Mouse (Mus musculus) thymus, adult 2 months (tissue): Measurements from ENCODE around the gene Gfod2. TPM values are rescaled to one million over a fixed set of nuclear protein-coding genes. Genes with fewer than 3 reads are reported as not detected.

ENCODE experiments used
- DNase-seq: peaks from one replicate; pipeline ENCODE4 v3.0.0; 2021
- H3K27ac ChIP-seq: fragments of 200-500 bp; 2 replicates; pipeline ENCODE4 v1.5.1; 2012; ENCODE audit warnings: low read length, control low read depth; ENCODE audit not compliant: control insufficient read depth, insufficient read depth
- H3K27me3 ChIP-seq: fragments of 200-500 bp; 2 replicates; pipeline ENCODE4 v1.6.1; 2012; ENCODE audit warnings: mild to moderate bottlenecking, low read length, moderate library complexity, mixed read lengths; ENCODE audit not compliant: control insufficient read depth, insufficient read depth
- H3K36me3 ChIP-seq: fragments of 200-500 bp; 2 replicates; pipeline ENCODE4 v1.6.1; 2012; ENCODE audit warnings: mild to moderate bottlenecking, low read length, moderate library complexity; ENCODE audit not compliant: control insufficient read depth, insufficient read depth
- H3K4me1 ChIP-seq: fragments of 200-500 bp; replicated peaks from 2 replicates; pipeline ENCODE4 v1.6.1; 2012; ENCODE audit warnings: low read length; ENCODE audit not compliant: control insufficient read depth, insufficient read depth
- H3K4me3 ChIP-seq: fragments of 200-500 bp; 2 replicates; pipeline ENCODE4 v1.5.1; 2012; ENCODE audit warnings: mild to moderate bottlenecking, low read length, control low read depth, moderate library complexity; ENCODE audit not compliant: control insufficient read depth, insufficient read depth
- CTCF ChIP-seq: fragments of 200-500 bp; IDR thresholded peaks from 2 replicates; pipeline ENCODE4 v1.5.1; 2012; ENCODE audit warnings: mild to moderate bottlenecking, control low read depth, low read length, moderate library complexity, borderline replicate concordance; ENCODE audit not compliant: control insufficient read depth, poor library complexity, insufficient read depth; ENCODE audit errors: extremely low read depth
- POLR2A ChIP-seq: fragments of 200-500 bp; IDR thresholded peaks from 2 replicates; pipeline ENCODE4 v1.6.1; 2012; ENCODE audit warnings: mild to moderate bottlenecking, low read length, control low read depth, moderate library complexity; ENCODE audit not compliant: control insufficient read depth, poor library complexity, insufficient read depth; ENCODE audit errors: extremely low read depth
- WGBS: fragments of 180-500 bp; shearing (Covaris S2); methylation state at CpG from one replicate; pipeline ENCODE4 v1.1.7; 2018; 5-methylcytosine and 5-hydroxymethylcytosine counted together
- polyA plus RNA-seq: library from polyadenylated mRNA; depleted of rRNA; stranded (reverse); fragments of >200 nt; gene quantifications from 2 replicates; pipeline ENCODE4 v1.2.3, GENCODE M21; 2012

Gfod2 gene
- polyA plus RNA-seq, 1 experiment, result 7.3 TPM

DNA sequence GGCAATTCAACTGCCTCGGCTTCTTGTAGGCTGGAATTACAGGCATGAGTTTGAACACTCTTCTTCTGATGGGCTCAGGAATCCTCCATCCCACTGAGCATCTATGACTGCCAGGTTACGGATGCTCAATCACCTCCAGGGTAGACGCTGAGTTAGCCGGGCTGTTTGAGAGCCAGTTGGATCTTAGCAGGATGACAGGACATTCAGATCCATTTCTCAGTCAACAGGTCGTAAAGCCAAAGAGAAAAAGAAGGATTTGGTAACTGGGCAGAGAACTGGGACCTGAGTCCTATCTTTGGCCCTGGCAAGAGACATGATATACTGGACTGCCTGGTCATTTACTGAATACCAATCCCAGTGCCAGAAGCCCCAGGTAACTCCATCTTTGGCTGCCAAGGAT, 19.2 kb downstream of the Gfod2 start:
- no peak overlapping the region for H3K27ac ChIP-seq
- no peak for DNase-seq
- H3K36me3 ChIP-seq, result no peaks in the 10 kb centered on the region
- H3K27me3 ChIP-seq, result no peaks in the 10 kb centered on the region
- no peak for TF ChIP-seq POLR2A
- TF ChIP-seq CTCF, result no peak
- 97% methylated on average over 5 of the region's 5 CpGs for WGBS
- no peaks in the 10 kb centered on the region for H3K4me1 ChIP-seq
- H3K4me3 ChIP-seq, result no peak overlapping the region

- H3K27ac ChIP-seq, result no peak overlapping the region
- no peak for DNase-seq
- no peaks in the 10 kb centered on the region for H3K36me3 ChIP-seq
- H3K4me3 ChIP-seq, result no peak overlapping the region
- peaks cover 9% of the 10 kb centered on the region for H3K4me1 ChIP-seq
- TF ChIP-seq POLR2A, result no peak
- no peak for TF ChIP-seq CTCF
- no peaks in the 10 kb centered on the region for H3K27me3 ChIP-seq
- 94% methylated on average over 5 of the region's 5 CpGs for WGBS
Observed at GRCm38 (mm10) chr8:105732186-105732585, 26.3 kb downstream of the Gfod2 start.

DNA sequence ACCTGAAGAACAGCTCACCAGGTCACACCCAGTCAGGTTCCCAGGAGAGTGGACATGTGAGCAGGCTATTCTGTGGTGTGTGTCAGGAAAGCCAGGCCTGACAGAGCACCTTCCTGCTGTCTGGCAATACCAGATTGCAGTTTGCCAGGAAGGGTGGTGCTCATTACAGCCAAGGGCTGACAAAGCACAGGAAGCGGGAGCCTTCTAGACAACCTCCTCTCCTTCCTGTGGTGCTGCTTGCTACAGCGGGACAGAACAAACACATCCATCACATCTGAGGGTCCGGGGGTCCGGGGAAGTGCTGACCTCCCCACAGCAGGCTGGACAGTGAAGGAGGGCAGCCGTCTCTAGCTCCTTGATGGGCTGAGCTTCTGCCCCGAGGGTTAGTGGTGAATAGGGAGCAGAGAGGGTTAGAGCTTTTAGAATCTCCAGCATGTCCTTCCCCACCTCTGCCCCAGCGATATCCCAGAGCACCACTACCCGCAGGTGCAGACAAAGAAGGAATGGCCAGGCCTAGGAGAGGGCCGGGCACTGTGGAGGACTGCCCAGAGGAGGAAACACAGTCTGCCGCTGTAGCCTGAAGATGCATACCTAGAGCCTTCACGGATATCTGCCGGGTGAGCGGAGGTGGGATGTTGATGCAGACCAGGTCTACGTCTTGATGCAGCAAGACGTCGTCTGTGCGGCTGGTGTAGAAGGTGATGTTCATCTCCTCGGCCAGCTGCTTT, 30.9 kb downstream of the Gfod2 start:
- 69% methylated on average over 18 of the region's 18 CpGs for WGBS
- no peak overlapping the region for H3K4me3 ChIP-seq
- H3K27ac ChIP-seq, result no peak overlapping the region
- H3K36me3 ChIP-seq, result no peaks in the 10 kb centered on the region
- peaks cover 15% of the 10 kb centered on the region for H3K4me1 ChIP-seq
- DNase-seq, result no peak
- TF ChIP-seq POLR2A (no peak), CTCF (no peak)
- no peaks in the 10 kb centered on the region for H3K27me3 ChIP-seq

DNA sequence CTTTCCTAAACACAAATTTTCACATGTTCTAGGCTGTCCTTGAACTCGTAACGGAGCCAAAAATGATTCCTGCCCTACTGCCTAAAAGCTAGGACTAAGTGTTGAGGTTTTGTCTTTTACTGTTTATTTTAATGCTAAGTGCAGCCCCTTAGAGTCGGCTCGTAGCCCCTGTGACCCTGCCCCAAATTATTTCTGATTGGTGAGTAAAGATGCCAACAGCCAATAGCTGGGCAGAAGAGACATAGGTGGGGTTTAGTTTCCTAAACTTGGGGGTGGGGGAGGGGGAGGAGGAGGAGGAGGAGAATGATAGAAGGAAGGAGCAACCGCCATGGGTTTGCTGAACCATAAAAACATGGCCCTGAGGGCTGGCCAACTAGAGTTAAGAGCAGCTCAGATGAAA, 32.7 kb downstream of the Gfod2 start:
- 90% methylated on average over 5 of the region's 5 CpGs for WGBS
- Histone ChIP-seq H3K27ac (no peak overlapping the region), H3K36me3 (no peaks in the 10 kb centered on the region), H3K27me3 (no peaks in the 10 kb centered on the region), H3K4me3 (no peak overlapping the region), H3K4me1 (peaks cover 15% of the 10 kb centered on the region)
- no peak for DNase-seq
- TF ChIP-seq POLR2A, result no peak
- TF ChIP-seq CTCF, result no peak

DNA sequence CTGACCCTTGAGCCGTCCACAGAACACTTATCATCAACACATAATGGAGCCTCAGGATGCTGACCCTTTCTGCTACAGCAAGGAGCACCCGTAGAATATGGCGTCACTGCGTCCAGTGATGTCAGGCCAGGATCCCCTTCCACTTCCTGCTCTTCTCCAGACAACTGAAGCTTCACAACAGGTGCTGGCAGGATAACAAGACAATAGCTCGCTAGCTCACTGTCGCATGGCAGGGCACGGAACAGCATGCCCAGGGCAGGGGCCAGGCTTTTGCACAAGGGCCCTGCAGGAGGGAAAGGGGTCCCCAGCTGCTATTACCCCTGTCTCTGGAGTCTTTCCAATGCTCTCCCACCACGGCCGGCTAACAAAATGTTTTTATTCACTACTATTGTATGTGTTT, 35.6 kb downstream of the Gfod2 start:
- DNase-seq, result no peak
- WGBS, result 95% methylated on average over 9 of the region's 9 CpGs
- H3K27me3 ChIP-seq, result no peaks in the 10 kb centered on the region
- H3K36me3 ChIP-seq, result no peaks in the 10 kb centered on the region
- TF ChIP-seq POLR2A, result no peak
- TF ChIP-seq CTCF, result no peak
- H3K27ac ChIP-seq, result no peak overlapping the region
- H3K4me1 ChIP-seq, result peaks cover 12% of the 10 kb centered on the region
- no peak overlapping the region for H3K4me3 ChIP-seq

DNA sequence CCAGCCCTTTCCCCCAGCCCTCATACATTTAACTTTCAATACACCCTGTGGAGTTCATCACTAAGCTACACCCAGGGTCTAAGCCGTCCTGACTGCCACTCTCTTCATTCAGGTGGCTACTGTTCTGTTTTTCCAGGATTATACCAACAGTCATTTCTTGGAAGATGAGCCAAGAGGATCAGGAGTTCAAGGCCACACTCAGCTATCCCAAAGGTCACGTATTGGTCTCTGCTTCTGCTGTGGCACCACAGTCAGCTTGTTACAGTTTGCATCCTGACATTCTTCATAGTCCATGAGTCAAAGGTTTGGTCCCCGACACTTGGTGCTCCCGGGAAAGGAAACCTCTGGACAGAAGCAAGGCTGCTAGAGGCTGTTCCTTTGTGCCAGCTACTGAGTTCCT, 38.8 kb downstream of the Gfod2 start:
- no peaks in the 10 kb centered on the region for H3K36me3 ChIP-seq
- WGBS, result 97% methylated on average over 4 of the region's 4 CpGs

More for the DNA sequence above, 38.8 kb downstream of the Gfod2 start:
- no peaks in the 10 kb centered on the region for H3K4me1 ChIP-seq
- no peak overlapping the region for H3K27ac ChIP-seq
- TF ChIP-seq CTCF (no peak), POLR2A (no peak)
- no peak overlapping the region for H3K4me3 ChIP-seq
- DNase-seq, result no peak
- H3K27me3 ChIP-seq, result no peaks in the 10 kb centered on the region
